Mouse (Mus musculus) CH12.LX (cell line): ENCODE data around the gene Zfp266. TPM values are rescaled to one million over a fixed set of nuclear protein-coding genes. Genes with fewer than 3 reads are reported as not detected.

Source experiments
- DNase-seq: peaks from one replicate; pipeline ENCODE4 v3.0.0-alpha.2; 2013; ENCODE audit errors: extremely low read depth
- H3K27ac ChIP-seq: 2 replicates; pipeline ENCODE4 v1.5.1; 2012; ENCODE audit warnings: low read depth, mild to moderate bottlenecking, control low read depth, moderate library complexity; ENCODE audit not compliant: insufficient read depth
- H3K27me3 ChIP-seq: replicated peaks from 2 replicates; pipeline ENCODE3; 2012; ENCODE audit warnings: inconsistent platforms
- H3K36me3 ChIP-seq, 2 experiments: replicated peaks in 1 of 2; 2 replicates each; pipeline versions ENCODE3 to v1.6.1; 2012; ENCODE audit warnings: inconsistent platforms in 1 of 2, low read length in 1 of 2, mild to moderate bottlenecking in 1 of 2, mixed read lengths in 1 of 2, moderate library complexity in 1 of 2; ENCODE audit not compliant: control insufficient read depth in 1 of 2, insufficient read depth in 1 of 2
- H3K4me1 ChIP-seq, 2 experiments: 2 replicates each; pipeline ENCODE4 v1.6.1; 2012; ENCODE audit warnings: inconsistent platforms in 1 of 2, moderate library complexity in 1 of 2; ENCODE audit not compliant: insufficient read depth in 2 of 2, control insufficient read depth in 1 of 2
- H3K4me2 ChIP-seq: 2 replicates; pipeline ENCODE4 v1.6.1; 2012; ENCODE audit warnings: low read depth, mild to moderate bottlenecking, control low read depth; ENCODE audit not compliant: poor library complexity, insufficient read depth, severe bottlenecking
- H3K4me3 ChIP-seq, 3 experiments: fragments of 150-350 bp in 1 of 3; sonication (generic) in 1 of 3; replicated peaks in 1 of 3; 2 replicates each; pipeline versions ENCODE3 to v1.5.1; 2011 to 2012; ENCODE audit warnings: low read depth in 2 of 3, low read length in 2 of 3, mild to moderate bottlenecking in 2 of 3, moderate library complexity in 2 of 3, control low read depth in 1 of 3, improper control_type of control experiment in 1 of 3, inconsistent platforms in 1 of 3, mixed read lengths in 1 of 3; ENCODE audit not compliant: poor library complexity in 1 of 3
- H3K79me2 ChIP-seq: replicated peaks from 2 replicates; pipeline ENCODE4 v1.6.1; 2012; ENCODE audit warnings: mild to moderate bottlenecking, moderate library complexity; ENCODE audit not compliant: control insufficient read depth, poor library complexity, insufficient read depth, severe bottlenecking; ENCODE audit errors: extremely low read depth
- H3K9ac ChIP-seq: 2 replicates; pipeline ENCODE4 v1.6.1; 2012; ENCODE audit warnings: low read depth, mild to moderate bottlenecking, control low read depth, moderate library complexity; ENCODE audit not compliant: insufficient read depth
- H3K9me3 ChIP-seq: replicated peaks from 2 replicates; pipeline ENCODE3; 2012; ENCODE audit warnings: low read length, inconsistent platforms, mixed read lengths
- BHLHE40 ChIP-seq: IDR thresholded peaks from 2 replicates; pipeline ENCODE4 v1.6.1; 2011; ENCODE audit warnings: mild to moderate bottlenecking, low read depth, low read length, improper control_type of control experiment
- CHD1 ChIP-seq: IDR thresholded peaks from 2 replicates; pipeline ENCODE4 v1.6.1; 2012; ENCODE audit warnings: low read depth, low read length, improper control_type of control experiment, inconsistent platforms
- CHD2 ChIP-seq: IDR thresholded peaks from 2 replicates; pipeline ENCODE4 v1.6.1; 2011; ENCODE audit warnings: low read length, improper control_type of control experiment
- E2F4 ChIP-seq: IDR thresholded peaks from 2 replicates; pipeline ENCODE4 v1.6.1; 2011; ENCODE audit warnings: low read depth, low read length, improper control_type of control experiment; ENCODE audit not compliant: insufficient replicate concordance
- ELF1 ChIP-seq: IDR thresholded peaks from 2 replicates; pipeline ENCODE4 v1.6.1; 2014; ENCODE audit warnings: low read depth, mild to moderate bottlenecking, inconsistent platforms, low read length, improper control_type of control experiment
- GABPA ChIP-seq: IDR thresholded peaks from 2 replicates; pipeline ENCODE4 v1.6.1; 2012; ENCODE audit warnings: low read depth, low read length, improper control_type of control experiment, inconsistent platforms; ENCODE audit not compliant: insufficient replicate concordance
- HCFC1 ChIP-seq: IDR thresholded peaks from 2 replicates; pipeline ENCODE4 v1.6.1; 2012; ENCODE audit warnings: low read depth, mild to moderate bottlenecking, inconsistent platforms, low read length, improper control_type of control experiment
- IRF4 ChIP-seq: IDR thresholded peaks from 2 replicates; pipeline ENCODE4 v1.6.1; 2014; ENCODE audit warnings: low read depth, mild to moderate bottlenecking, inconsistent platforms, low read length, improper control_type of control experiment
- JUND ChIP-seq: conservative IDR thresholded peaks from 2 replicates; pipeline ENCODE4 v1.6.1; 2011; ENCODE audit warnings: low read depth, low read length, improper control_type of control experiment
- KAT2A ChIP-seq: IDR thresholded peaks from 2 replicates; pipeline ENCODE4 v1.6.1; 2012; ENCODE audit warnings: low read length, improper control_type of control experiment, inconsistent platforms; ENCODE audit not compliant: insufficient replicate concordance
- MAFK ChIP-seq: IDR thresholded peaks from 2 replicates; pipeline ENCODE4 v1.6.1; 2011; ENCODE audit warnings: low read length, improper control_type of control experiment; ENCODE audit not compliant: insufficient replicate concordance
- MAX ChIP-seq: IDR thresholded peaks from 2 replicates; pipeline ENCODE4 v1.6.1; 2011; ENCODE audit warnings: low read length, improper control_type of control experiment
- MAZ ChIP-seq: IDR thresholded peaks from 2 replicates; pipeline ENCODE4 v1.6.1; 2012; ENCODE audit warnings: low read depth, mild to moderate bottlenecking, inconsistent platforms, low read length, improper control_type of control experiment, moderate library complexity
- MEF2A ChIP-seq: IDR thresholded peaks from 2 replicates; pipeline ENCODE4 v1.6.1; 2014; ENCODE audit warnings: low read depth, mild to moderate bottlenecking, inconsistent platforms, low read length, improper control_type of control experiment, borderline replicate concordance
- MYC ChIP-seq: IDR thresholded peaks from 2 replicates; pipeline ENCODE4 v1.6.1; 2011; ENCODE audit warnings: low read depth, mild to moderate bottlenecking, improper control_type of control experiment, low read length
- NELFE ChIP-seq: IDR thresholded peaks from 2 replicates; pipeline ENCODE4 v1.6.1; 2011; ENCODE audit warnings: low read depth, low read length, improper control_type of control experiment
- PAX5 ChIP-seq: IDR thresholded peaks from 2 replicates; pipeline ENCODE4 v1.6.1; 2012; ENCODE audit warnings: low read length, inconsistent platforms, mixed read lengths
- POLR2A ChIP-seq: IDR thresholded peaks from 2 replicates; pipeline ENCODE4 v1.6.1; 2011; ENCODE audit warnings: low read depth, mild to moderate bottlenecking, improper control_type of control experiment, low read length
- RAD21 ChIP-seq: IDR thresholded peaks from 2 replicates; pipeline ENCODE4 v1.6.1; 2011; ENCODE audit warnings: low read depth, mild to moderate bottlenecking, low read length, improper control_type of control experiment, moderate library complexity
- SIN3A ChIP-seq: IDR thresholded peaks from 2 replicates; pipeline ENCODE4 v1.6.1; 2012; ENCODE audit warnings: low read length, improper control_type of control experiment, inconsistent platforms
- SMC3 ChIP-seq: IDR thresholded peaks from 2 replicates; pipeline ENCODE4 v1.6.1; 2011; ENCODE audit warnings: low read depth, low read length, improper control_type of control experiment
- TBP ChIP-seq: conservative IDR thresholded peaks from 2 replicates; pipeline ENCODE4 v1.6.1; 2011; ENCODE audit warnings: low read depth, low read length, improper control_type of control experiment
- TCF12 ChIP-seq: IDR thresholded peaks from 2 replicates; pipeline ENCODE4 v1.6.1; 2014; ENCODE audit warnings: low read depth, mild to moderate bottlenecking, inconsistent platforms, low read length, improper control_type of control experiment
- UBTF ChIP-seq: IDR thresholded peaks from 2 replicates; pipeline ENCODE4 v1.6.1; 2012; ENCODE audit warnings: low read depth, mild to moderate bottlenecking, inconsistent platforms, low read length, improper control_type of control experiment, moderate library complexity
- ZMIZ1 ChIP-seq: IDR thresholded peaks from 2 replicates; pipeline ENCODE4 v1.6.1; 2012; ENCODE audit warnings: low read depth, mild to moderate bottlenecking, inconsistent platforms, low read length, improper control_type of control experiment
- dilution Hi-C: fragments of 300-500 bp; cut with MboI; formaldehyde crosslinking; loops from 2 replicates; pipeline ENCODE4 v1.14.3; 2020; ENCODE audit warnings: low sequenced_read_pairs; ENCODE audit not compliant: extremely low pct_unique_long_range_greater_than_20kb, extremely low pct_ligation_motif_present
- in situ Hi-C: fragments of 300-500 bp; cut with MboI; formaldehyde crosslinking; loops from 3 replicates; pipeline ENCODE4 v1.14.3; 2019; ENCODE audit warnings: low sequenced_read_pairs, low pct_ligation_motif_present, low pct_unique_long_range_greater_than_20kb, mixed read lengths
- polyA plus RNA-seq: library from polyadenylated mRNA; unstranded; fragments of >175 nt; gene quantifications from 2 replicates; pipeline ENCODE4 v1.2.1, GENCODE M21; 2012; ENCODE audit warnings: low read depth; ENCODE audit not compliant: insufficient read length
- total RNA-seq, 2 experiments: library from RNA; depleted of rRNA; stranded (reverse); fragments of 300-350 nt in 1 of 2; fragments of >200 nt in 1 of 2; gene quantifications; 2 replicates each; pipeline ENCODE4 v1.2.3; 2012 to 2014

Zfp266 gene
- total and polyA plus RNA-seq, 3 experiments, result 12.3 to 24.0 (median 20.4) TPM

DNA sequence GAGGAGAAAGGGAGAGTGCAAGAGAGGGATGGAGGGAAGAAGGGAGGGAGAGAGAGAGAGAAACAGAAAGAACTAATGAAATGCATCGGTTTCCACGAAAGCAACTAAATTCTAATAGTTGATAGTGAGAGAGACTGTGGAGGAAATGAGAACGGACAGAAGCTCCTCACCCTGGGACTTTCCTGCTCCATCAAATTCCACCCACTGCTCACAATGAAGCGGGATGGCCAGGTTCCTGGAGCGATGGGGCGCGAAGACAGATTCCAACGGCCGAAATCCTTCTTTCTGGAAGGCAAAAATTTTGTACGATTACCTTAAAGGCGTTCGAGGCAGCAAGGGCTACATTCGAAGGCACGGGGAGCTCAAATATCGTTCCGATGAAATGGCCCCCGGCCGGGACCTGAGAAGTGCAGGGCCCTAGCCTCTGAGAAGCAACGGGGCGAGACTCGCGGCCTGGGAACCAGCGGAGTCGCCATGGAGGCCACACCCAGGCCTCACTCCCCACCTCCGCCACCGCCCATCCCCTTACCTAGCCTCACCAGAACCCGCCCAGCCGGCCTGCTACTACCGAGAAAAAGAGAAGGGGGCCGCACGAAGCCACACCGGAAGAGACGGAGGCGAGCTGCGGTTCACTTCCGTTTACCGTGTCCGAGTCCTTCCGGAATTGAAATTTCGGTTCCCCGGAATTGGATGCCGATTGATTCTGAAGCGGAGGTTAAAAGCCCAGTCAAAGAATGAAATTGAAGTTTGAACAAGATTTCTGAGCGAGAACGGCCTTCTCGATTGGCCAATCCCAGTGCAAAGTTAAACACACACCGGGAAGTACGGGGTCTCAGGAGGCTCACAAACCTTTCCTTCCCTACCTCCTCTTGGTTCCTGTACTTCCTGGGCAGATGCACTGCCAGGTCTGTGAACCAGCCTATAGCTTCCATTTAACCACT is 61.6 kb downstream of the Zfp266 start, which contains the start of gene Zfp26:
Gene Zfp26, minus strand, starts transcription at position 786 of the 941 bp plus-strand sequence.
- 0 out of 2 replicates have a peak, but pooled peaks have one; percentile 17 for TF ChIP-seq BHLHE40
- peak; percentile 72 for TF ChIP-seq ZMIZ1
- peak; percentile 64 for TF ChIP-seq MEF2A
- TF ChIP-seq CHD2, result peak; percentile 69
- TF ChIP-seq TCF12, result peak; percentile 83
- peak; percentile 83; the same call in 1 of the 2 replicates for TF ChIP-seq TBP
- no peak for TF ChIP-seq MAFK
- peak; percentile 81 for TF ChIP-seq UBTF
- TF ChIP-seq MYC, result 0 out of 2 replicates have a peak, but pooled peaks have one; percentile 38
- TF ChIP-seq SMC3, result no peak
- peak; percentile 79 for TF ChIP-seq NELFE
- peak; percentile 86; the same call in 1 of the 2 replicates for TF ChIP-seq KAT2A
- TF ChIP-seq RAD21, result no peak
- TF ChIP-seq POLR2A, result peak; percentile 77
- TF ChIP-seq SIN3A, result peak; percentile 83
- TF ChIP-seq JUND, result no peak
- peak; percentile 94 for TF ChIP-seq CHD1
- TF ChIP-seq MAZ, result peak; percentile 57; the same call in 1 of the 2 replicates
- peak; percentile 89 for TF ChIP-seq HCFC1
- peak; percentile 54 for TF ChIP-seq MAX
- TF ChIP-seq E2F4, result peak; percentile 58; the same call in 1 of the 2 replicates
- peak; percentile 93 for TF ChIP-seq ELF1
- peak; percentile 64 for TF ChIP-seq IRF4
- TF ChIP-seq PAX5, result no peak
- 0 out of 2 replicates have a peak, but pooled peaks have one; percentile 7 for TF ChIP-seq GABPA
- TF ChIP-seq, all 38 proteins: peak for 20
- Histone ChIP-seq H3K79me2 (peaks cover 25% of the 10 kb centered on the region), H3K27ac (peak within 1 kb of the TSS; percentile 41), H3K27me3 (no peaks in the 10 kb centered on the region), H3K4me1 (peaks cover 2 to 36% of the 10 kb centered on the region in 2 experiments; a peak in 3 of 4 replicates), H3K36me3 (peaks cover 14 to 32% of the 10 kb centered on the region in 2 experiments), H3K4me2 (peak within 1 kb of the TSS; percentile 88), H3K9ac (peak within 1 kb of the TSS; percentile 94), H3K4me3 (peak within 1 kb of the TSS; percentile 65 to 94 (median 85)), H3K9me3 (no peaks in the 10 kb centered on the region)
- peak; percentile 92 for DNase-seq
- in situ Hi-C loops, result no loop called here
- dilution Hi-C loops, result no loop called here
